Mouse (Mus musculus) A20 (cell line): ENCODE measurements around the gene Ndufb10.

ENCODE experiments used
- DNase-seq: peaks from one replicate; pipeline ENCODE4 v3.0.0-alpha.2; 2011; ENCODE audit warnings: low read depth, low spot score

Ndufb10 gene

GRCm38 (mm10) chr17:24724184-24724583, at the start of gene Ndufb10:
Gene Ndufb10 (minus strand): TSS chr17:24724478.
- DNase-seq, result peak; percentile 94

DNA sequence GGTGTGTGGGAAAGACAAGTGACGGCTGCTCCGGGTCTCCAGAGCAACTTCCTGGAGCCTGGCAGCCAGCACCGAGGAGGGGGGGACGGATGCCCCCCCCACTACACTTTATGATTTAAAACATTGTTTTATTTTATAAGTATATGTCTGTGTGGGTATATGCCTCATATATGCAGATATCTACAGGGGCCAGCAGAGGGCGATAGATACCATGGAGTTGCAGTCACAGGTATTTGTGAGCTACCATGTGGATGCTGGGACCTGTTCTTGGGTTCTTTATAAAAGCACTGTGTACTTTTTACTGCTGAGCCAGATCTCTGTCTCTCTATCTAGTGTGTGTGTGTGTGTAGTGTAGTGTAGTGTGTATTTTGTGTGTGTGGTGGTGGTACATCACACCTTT, 49.0 kb upstream of the Ndufb10 start:
- no peak for DNase-seq

DNA sequence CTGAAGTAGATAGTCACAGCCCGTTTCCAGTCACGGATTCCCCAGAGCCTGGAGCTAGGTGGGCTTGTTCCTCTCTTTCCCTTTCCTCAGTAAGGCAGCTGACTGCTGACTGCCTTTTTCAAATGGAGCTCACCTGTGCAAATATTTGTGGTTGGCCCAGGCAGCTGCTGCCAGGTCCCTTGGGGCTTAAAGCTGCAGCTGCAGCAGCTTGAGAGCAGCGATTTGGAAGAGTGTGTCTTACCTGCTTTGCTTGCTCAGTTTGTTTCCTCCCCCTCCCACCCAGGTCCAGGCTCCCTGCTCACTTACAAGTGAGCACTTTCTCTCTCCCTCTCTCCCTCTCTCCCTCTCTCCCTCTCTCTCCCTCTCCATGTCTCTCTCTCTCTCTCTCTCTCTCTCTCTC, 44.9 kb upstream of the Ndufb10 start:
- DNase-seq, result peak; percentile 87

- DNase-seq, result no peak
Measured at GRCm38 (mm10) chr17:24766266-24766875, 42.1 kb upstream of the Ndufb10 start.

DNA sequence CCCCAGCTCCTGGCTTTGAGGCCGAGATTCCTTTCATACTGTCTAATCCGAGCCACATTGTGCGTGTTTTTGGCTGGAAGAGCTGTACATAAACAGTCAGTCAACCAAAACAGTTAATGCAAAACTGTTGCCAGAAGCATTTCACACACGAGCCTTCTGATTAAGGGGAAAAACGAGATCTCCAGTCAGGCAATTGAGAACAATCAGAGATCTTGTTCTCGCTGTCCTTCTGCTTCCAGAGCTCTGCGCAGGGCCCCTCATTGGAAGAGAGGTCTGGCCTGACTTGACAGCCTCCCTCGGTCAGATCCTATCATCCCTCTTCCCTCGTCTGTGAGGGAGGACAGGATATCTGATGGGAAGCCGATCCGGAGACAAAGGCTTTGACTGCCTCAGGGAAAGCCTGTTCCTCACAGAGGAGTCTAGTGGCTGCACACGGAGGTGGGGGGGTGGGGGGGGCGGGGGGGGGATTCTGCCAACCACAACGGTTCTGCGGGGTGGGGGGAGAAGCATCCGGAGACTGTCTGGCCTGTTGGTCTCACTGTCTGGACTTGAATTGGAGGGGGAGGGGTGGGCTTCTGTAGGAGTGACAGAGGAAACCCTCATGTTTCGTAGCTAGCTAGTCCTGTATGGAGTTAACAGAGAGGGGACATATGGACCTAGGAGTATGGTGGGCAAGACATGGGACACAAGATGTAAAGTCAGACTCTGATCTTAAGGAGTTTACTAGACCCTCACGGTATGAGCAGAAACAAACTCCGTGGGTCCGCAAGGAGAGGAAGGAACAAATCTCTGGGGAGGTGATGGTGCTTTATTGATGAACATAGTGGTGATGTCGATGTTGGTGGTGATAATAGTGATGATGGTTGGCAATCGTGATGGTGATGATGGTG, 41.0 kb upstream of the Ndufb10 start:
- DNase-seq, result no peak

DNA sequence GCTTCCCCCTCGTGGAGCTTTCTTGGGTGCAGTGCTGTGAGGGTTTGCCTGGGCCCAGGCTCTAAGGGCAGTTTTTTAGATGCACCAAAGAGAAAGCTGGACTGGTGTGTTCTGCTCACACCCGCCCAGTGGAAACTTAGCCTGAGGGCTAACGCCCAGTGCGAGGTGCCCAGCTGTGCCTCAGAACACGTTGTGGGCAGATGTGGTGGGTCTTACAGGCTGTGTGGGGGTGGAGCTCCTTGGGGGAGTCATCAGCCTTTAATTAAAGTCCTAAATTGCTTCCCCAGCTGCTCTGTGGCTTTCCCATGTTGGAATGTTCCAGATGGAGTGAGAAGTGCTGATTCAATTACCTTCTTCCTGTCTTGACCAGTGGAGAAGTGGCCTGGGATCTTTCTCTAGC, 36.8 kb upstream of the Ndufb10 start:
- no peak for DNase-seq

GRCm38 (mm10) chr17:24757394-24757793, 33.1 kb upstream of the Ndufb10 start:
- no peak for DNase-seq

GRCm38 (mm10) chr17:24752415-24753394, 28.4 kb upstream of the Ndufb10 start, which contains the start of gene Hs3st6:
Gene Hs3st6 (plus strand): TSS chr17:24752988.
- peak; percentile 56 for DNase-seq

DNA sequence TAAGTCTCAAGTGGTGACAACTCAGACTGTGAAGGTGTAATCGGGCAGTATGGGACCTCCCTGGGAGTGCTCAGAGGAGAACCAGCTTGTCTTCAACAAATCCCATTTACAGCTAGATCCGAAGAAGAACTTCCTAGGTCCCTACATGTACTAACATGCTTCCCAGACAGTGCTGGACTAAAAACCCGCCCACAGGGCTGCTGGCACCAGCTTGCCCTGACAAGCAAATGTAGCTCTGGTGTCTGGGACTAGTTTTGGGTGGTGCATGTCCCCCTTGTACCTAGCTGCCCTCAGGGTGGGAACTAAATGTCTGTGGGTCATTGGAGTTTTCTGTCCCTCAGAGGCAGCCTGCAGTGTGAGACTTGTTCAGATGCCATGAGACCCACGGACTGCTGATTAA, 27.2 kb upstream of the Ndufb10 start:
- DNase-seq, result no peak

DNA sequence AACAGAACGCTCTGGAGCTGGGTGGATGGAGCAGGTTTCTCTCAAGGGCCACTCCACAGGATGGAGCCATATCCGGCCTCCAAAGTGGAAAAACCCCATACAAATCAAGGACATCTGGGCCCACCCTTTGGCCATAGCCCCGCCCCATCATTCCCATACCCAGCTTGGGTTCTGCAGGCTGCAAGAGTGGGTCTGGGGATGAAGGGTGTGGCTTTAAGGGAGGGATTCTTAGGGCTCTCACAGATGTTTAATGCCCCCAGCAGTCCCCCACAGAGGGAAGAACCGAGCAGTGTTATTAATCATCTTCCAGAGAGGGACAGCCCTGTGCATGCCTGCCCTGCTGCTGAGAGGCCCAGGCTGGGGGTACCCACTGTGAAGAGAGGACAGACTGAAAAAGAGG, 22.7 kb upstream of the Ndufb10 start:
- DNase-seq, result no peak

DNA sequence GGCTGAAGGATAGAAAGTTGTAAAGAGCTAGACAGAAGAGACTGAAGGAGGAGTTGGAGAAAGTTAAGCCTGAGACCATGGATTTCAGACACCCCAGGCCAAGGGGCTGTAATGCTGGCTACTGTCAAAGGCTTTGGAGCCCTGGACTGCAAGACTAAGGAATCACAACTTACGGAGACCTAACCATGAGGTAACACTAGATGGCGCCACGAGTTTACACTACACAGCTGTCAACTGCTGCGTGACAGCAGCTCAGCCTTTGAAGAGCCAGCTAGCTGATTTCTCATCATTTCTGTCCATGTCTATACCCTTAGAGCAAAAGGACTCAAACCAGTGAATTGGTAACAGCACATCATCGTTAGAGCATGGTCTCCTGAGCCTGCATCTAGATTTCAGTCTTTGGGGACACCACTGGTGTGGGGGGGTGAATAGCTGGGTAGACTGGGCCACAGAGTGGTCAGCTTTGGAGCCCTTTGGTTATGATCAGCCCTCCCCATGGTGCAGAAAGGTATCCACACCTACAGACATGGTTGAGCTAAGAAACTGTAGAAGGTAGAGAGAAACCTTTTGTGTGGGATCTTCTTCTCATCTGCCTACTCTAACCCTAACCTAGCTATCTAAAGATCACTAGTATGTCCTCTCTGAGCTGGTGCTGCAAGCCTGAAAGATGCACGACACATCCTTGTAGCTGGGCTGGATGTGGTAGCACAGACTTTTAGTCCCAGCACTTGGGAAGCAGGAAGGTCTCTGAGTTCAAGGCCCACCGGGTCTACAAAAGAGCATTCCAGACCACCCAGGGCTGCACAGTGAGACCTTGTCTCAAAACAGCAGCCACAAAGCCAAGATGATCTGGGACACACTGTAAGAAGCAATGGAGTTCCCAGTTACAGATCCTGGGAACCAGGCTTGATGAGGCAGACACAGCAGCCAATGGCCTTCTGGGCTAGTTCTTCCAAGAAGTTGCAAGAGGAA, 21.5 kb upstream of the Ndufb10 start:
- DNase-seq, result peak; percentile 86

DNA sequence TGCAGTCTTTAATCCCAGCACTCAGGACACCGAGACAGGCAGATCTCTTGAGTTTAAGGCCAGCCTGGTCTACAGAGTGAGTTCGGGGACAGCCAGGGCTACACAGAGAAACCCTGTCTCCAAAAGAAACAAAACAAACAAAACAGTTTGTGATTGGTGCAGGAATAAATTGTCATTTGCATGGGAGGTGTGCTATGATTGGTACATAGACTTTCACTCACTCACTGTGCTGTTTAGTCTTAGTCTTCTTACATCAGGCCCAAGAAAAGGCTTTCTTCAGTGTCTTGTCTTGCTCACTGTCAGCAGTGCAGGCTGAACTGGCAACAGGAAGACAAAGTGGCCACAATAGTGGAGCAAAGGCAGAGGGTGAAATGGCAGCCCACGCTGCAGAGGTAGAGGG, 20.1 kb upstream of the Ndufb10 start:
- no peak for DNase-seq

DNA sequence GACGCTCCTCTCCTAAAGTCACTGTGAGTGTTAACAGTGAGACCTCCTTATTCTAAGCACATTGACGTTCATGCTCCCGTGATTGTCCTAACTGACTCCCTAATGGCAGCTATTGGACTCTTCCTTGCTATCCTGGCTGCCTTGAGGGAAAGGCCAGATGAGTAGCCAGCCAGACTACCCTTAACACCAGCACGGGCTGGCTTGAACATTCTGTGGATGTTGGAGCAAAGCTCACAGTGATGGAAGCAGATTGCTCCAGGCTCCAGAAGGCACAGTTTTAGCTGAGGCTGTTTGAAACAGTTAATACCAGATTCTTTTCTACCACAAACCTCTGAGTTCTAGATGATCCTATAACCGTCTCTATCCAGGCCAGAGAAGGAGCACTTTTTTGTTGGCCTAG, 19.6 kb upstream of the Ndufb10 start:
- no peak for DNase-seq

DNA sequence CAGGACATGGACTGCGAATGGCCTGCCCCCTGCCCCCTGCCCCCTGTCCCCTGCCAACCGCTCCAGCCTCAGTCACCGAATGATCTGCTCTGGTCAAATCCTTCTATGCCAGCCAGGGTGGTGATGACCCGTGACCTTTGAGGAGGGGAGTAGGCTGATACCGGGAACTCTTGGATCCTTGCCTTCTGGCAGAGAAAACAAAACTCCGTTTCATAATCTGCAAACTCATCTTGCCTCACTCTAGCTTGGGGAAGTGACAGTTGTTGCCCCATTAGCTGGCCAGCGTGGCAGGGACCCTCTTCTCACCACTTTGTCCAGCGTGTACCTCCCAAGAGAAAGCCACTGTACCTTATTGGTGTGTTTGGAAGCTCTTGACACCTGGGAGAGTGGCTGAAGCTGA, 18.0 kb upstream of the Ndufb10 start:
- DNase-seq, result no peak

- no peak for DNase-seq
Measured at GRCm38 (mm10) chr17:24739926-24740325, 15.6 kb upstream of the Ndufb10 start.

DNA sequence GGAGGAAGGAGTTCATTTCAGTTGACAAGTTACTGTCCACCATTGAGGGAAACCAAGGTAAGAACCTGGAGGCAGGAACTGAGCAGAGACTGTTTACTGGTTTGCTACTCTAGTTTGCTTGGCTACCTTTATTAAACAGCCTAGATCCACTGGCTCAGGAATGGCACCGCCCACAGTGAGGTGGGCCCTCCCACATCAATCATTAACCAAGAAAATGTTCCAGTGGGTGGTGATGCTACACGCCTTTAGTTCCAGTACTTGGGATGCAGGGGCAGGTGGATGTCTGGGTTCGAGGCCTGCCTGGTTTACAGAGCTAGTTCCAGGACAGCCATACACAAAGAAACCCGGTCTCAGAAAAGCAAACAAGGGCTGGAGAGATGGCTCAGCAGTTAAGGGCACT, 14.0 kb upstream of the Ndufb10 start:
- DNase-seq, result no peak

DNA sequence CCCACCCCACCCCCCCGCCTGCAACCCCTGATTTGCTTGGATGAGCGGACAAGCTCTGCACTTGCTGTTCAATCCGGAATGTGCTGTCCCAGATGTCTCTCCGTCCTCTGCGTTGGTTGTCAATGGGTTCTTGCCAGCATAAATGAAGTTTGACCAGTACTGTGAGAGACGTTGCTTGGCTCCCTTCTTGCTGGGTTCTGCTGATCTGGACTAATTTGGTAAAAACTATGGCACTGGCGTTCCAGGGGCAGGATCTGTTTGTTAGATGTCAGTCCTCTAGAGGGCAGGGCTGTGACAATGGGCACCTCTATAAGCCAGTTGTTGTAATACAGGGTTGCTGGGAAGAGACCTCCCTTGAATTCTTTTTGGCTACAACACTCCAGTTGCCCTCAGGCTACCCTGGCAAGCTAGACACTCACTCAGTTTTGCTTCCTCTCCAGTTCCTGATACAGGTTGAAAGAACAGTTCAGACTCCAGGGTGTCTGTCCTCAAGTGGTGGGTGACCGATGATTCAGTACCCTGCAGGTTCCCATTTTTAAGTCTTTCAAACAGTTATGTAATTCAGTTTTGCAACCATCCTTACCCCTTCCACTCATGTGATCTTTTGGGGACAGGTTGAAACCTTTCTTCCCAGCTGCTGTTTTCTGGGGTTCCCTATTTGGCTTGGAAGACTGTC, 13.0 kb upstream of the Ndufb10 start:
- peak; percentile 59 for DNase-seq

- DNase-seq, result peak; percentile 99
Measured at GRCm38 (mm10) chr17:24736330-24737051, 12.2 kb upstream of the Ndufb10 start, which contains the start of gene Msrb1. Gene Msrb1 (plus strand): TSS chr17:24736642.

DNA sequence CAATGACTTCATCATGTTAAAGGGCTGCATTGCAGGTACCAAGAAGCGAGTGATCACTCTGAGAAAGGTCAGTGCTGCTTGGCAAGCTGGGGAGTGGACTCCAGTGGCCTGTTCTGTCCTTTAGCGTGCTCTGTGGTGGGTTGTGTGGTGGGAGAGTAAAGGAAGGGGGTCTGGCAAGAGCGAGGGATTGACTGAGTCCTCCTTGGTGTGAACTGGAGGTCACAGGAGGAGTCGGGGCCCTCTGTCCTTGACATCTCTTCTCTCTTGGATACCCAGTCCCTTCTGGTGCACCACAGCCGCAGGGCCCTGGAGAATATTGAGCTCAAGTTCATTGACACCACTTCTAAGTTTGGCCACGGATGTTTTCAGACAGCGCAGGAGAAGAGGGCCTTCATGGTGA, 11.2 kb upstream of the Ndufb10 start:
- no peak for DNase-seq
